Mouse (Mus musculus) kidney, postnatal 0 days (tissue): ENCODE measurements around the gene Atxn7l3. TPM values are rescaled to one million over a fixed set of nuclear protein-coding genes. Genes with fewer than 3 reads are reported as not detected.
A peak's percentile ranks its signal among the peaks of the same experiment; 100 is the strongest.

Source experiments
- ATAC-seq: fragments of 200-750 bp; cut with Nextera tagmentation; replicated peaks from 2 replicates; pipeline ENCODE4 v1.8.0; 2017; ENCODE audit warnings: low read depth, moderate number of reproducible peaks, moderate TSS enrichment, moderate library complexity; ENCODE audit not compliant: low FRiP score
- DNase-seq: peaks from one replicate; pipeline ENCODE4 v3.0.0-alpha.2; 2016; ENCODE audit warnings: low spot score
- H3K27ac ChIP-seq: fragments of 300-500 bp; sonication (generic); 2 replicates; pipeline ENCODE4 v1.5.1; 2014; ENCODE audit warnings: mild to moderate bottlenecking
- H3K27me3 ChIP-seq: fragments of 300-500 bp; sonication (generic); 2 replicates; pipeline ENCODE4 v1.6.1; 2014; ENCODE audit warnings: low read length, mixed read lengths; ENCODE audit not compliant: insufficient read depth
- H3K36me3 ChIP-seq: fragments of 300-500 bp; sonication (generic); 2 replicates; pipeline ENCODE4 v1.6.1; 2014; ENCODE audit warnings: low read length, mixed read lengths; ENCODE audit not compliant: insufficient read depth
- H3K4me1 ChIP-seq: fragments of 300-500 bp; sonication (generic); replicated peaks from 2 replicates; pipeline ENCODE4 v1.6.1; 2014; ENCODE audit warnings: antibody characterized with exemption, low read length, mixed read lengths; ENCODE audit not compliant: insufficient read depth
- H3K4me2 ChIP-seq: fragments of 300-500 bp; sonication (generic); 2 replicates; pipeline ENCODE4 v1.6.1; 2014; ENCODE audit warnings: mild to moderate bottlenecking, low read length, moderate library complexity, mixed read lengths
- H3K4me3 ChIP-seq: fragments of 300-500 bp; sonication (generic); replicated peaks from 2 replicates; pipeline ENCODE4 v1.5.1; 2014; ENCODE audit warnings: low read depth, low read length
- H3K9ac ChIP-seq: fragments of 300-500 bp; sonication (generic); 2 replicates; pipeline ENCODE4 v1.6.1; 2014; ENCODE audit warnings: low read depth, low read length
- H3K9me3 ChIP-seq: fragments of 300-500 bp; sonication (generic); replicated peaks from 2 replicates; pipeline ENCODE4 v1.6.1; 2016; ENCODE audit warnings: low read length, inconsistent platforms, mixed read lengths
- CTCF ChIP-seq: IDR thresholded peaks from 2 replicates; pipeline ENCODE4 v1.5.1; 2016; ENCODE audit warnings: antibody characterized with exemption, low read depth, mild to moderate bottlenecking, moderate library complexity
- WGBS: fragments of 180-500 bp; shearing (Covaris S2); extraction: QIAGEN DNeasy Blood & Tissue Kit; methylation state at CpG from one replicate; pipeline ENCODE4 v1.1.7; 2014; 5-methylcytosine and 5-hydroxymethylcytosine counted together
- polyA plus RNA-seq: library from polyadenylated mRNA; unstranded; fragments of >200 nt; fragmentation: Nextera tagmentation; extraction: Ambion mirVana; gene quantifications from 2 replicates; pipeline ENCODE4 v1.2.1, GENCODE M21; 2015

Gene Atxn7l3
- polyA plus RNA-seq, 1 experiment from 2014 or later, result 9.7 TPM

GRCm38 (mm10) chr11:102310768-102311695, 14.6 kb upstream of the Atxn7l3 start:
- 41% methylated on average over 37 of the region's 38 CpGs for WGBS
- Histone ChIP-seq H3K36me3 (peaks cover 57% of the 10 kb centered on the region), H3K4me2 (no peak overlapping the region), H3K4me3 (no peak overlapping the region), H3K27me3 (no peaks in the 10 kb centered on the region), H3K9me3 (no peaks in the 10 kb centered on the region), H3K4me1 (peaks cover 16% of the 10 kb centered on the region; the same call in 1 of the 2 replicates), H3K27ac (0 out of 2 replicates have a peak overlapping the region, but pooled peaks have one; percentile 36), H3K9ac (0 out of 2 replicates have a peak overlapping the region, but pooled peaks have one; percentile 27)
- DNase-seq, result no peak
- no peak for TF ChIP-seq CTCF
- 0 out of 2 replicates have a peak, but pooled peaks have one; percentile 8 for ATAC-seq

- H3K4me2 ChIP-seq, result peak overlapping the region; percentile 65
- DNase-seq (no peak), ATAC-seq (0 out of 2 replicates have a peak, but pooled peaks have one; percentile 1)
- no peak overlapping the region for H3K4me3 ChIP-seq
- H3K27me3 ChIP-seq, result no peaks in the 10 kb centered on the region
- 0 out of 2 replicates have a peak overlapping the region, but pooled peaks have one; percentile 58 for H3K27ac ChIP-seq
- H3K4me1 ChIP-seq, result peaks cover 13% of the 10 kb centered on the region; the same call in 1 of the 2 replicates
- H3K36me3 ChIP-seq, result peaks cover 57% of the 10 kb centered on the region
- no peak for TF ChIP-seq CTCF
- WGBS, result 86% methylated on average over 22 of the region's 22 CpGs
- no peak overlapping the region; the same call in 1 of the 2 replicates for H3K9ac ChIP-seq
- no peaks in the 10 kb centered on the region for H3K9me3 ChIP-seq
These were observed 13.6 kb upstream of the Atxn7l3 start for GRCm38 (mm10) chr11:102309821-102310617.

GRCm38 (mm10) chr11:102308979-102309378, 12.5 kb upstream of the Atxn7l3 start:
- Histone ChIP-seq H3K27me3 (no peaks in the 10 kb centered on the region), H3K4me1 (peaks cover 13% of the 10 kb centered on the region; the same call in 1 of the 2 replicates), H3K4me3 (peak overlapping the region; percentile 34), H3K9me3 (no peaks in the 10 kb centered on the region), H3K36me3 (peaks cover 49% of the 10 kb centered on the region), H3K4me2 (peak overlapping the region; percentile 65), H3K27ac (peak overlapping the region; percentile 58), H3K9ac (peak overlapping the region; percentile 24; the same call in 1 of the 2 replicates)
- ATAC-seq, result peak; percentile 88
- under 1% methylated on average over 27 of the region's 27 CpGs for WGBS
- TF ChIP-seq CTCF, result peak; percentile 99
- peak; percentile 98 for DNase-seq

- ATAC-seq, result no peak
- Histone ChIP-seq H3K4me2 (no peak overlapping the region), H3K36me3 (peaks cover 40% of the 10 kb centered on the region), H3K9me3 (no peaks in the 10 kb centered on the region), H3K9ac (no peak overlapping the region), H3K27me3 (no peaks in the 10 kb centered on the region), H3K27ac (no peak overlapping the region), H3K4me1 (peaks cover 13% of the 10 kb centered on the region; the same call in 1 of the 2 replicates), H3K4me3 (no peak overlapping the region)
- no peak for TF ChIP-seq CTCF
- DNase-seq, result no peak
- WGBS, result 82% methylated on average over 9 of the region's 9 CpGs
These were observed 11.7 kb upstream of the Atxn7l3 start for GRCm38 (mm10) chr11:102308104-102308503.

- no peak for TF ChIP-seq CTCF
- Histone ChIP-seq H3K9ac (no peak overlapping the region), H3K27ac (no peak overlapping the region), H3K36me3 (peaks cover 27% of the 10 kb centered on the region), H3K9me3 (no peaks in the 10 kb centered on the region), H3K27me3 (no peaks in the 10 kb centered on the region), H3K4me1 (peaks cover 8% of the 10 kb centered on the region; the same call in 1 of the 2 replicates), H3K4me3 (no peak overlapping the region), H3K4me2 (no peak overlapping the region)
- WGBS, result 48% methylated on average over 3 of the region's 3 CpGs
- ATAC-seq, result no peak
- DNase-seq, result no peak
These were observed 8.9 kb upstream of the Atxn7l3 start for GRCm38 (mm10) chr11:102305359-102305758.

GRCm38 (mm10) chr11:102304141-102304540, 7.7 kb upstream of the Atxn7l3 start:
- 42% methylated on average over 2 of the region's 2 CpGs for WGBS
- no peak overlapping the region for H3K9ac ChIP-seq
- DNase-seq (no peak), ATAC-seq (no peak)
- no peak overlapping the region for H3K27ac ChIP-seq
- no peak overlapping the region for H3K4me3 ChIP-seq
- H3K27me3 ChIP-seq, result no peaks in the 10 kb centered on the region
- H3K36me3 ChIP-seq, result peaks cover 21% of the 10 kb centered on the region; the same call in 1 of the 2 replicates
- H3K9me3 ChIP-seq, result no peaks in the 10 kb centered on the region
- no peaks in the 10 kb centered on the region for H3K4me1 ChIP-seq
- no peak overlapping the region for H3K4me2 ChIP-seq
- no peak for TF ChIP-seq CTCF
